Mouse (Mus musculus): ENCODE results near the gene Uap1l1. TPM values are rescaled to one million over a fixed set of nuclear protein-coding genes. Genes with fewer than 3 reads are reported as not detected.

The Uap1l1 gene
- polyA plus RNA-seq, 1 experiment = 1.7 TPM

GRCm38 (mm10) chr2:25310180-25310579, 55.3 kb downstream of the Uap1l1 start:
- Histone ChIP-seq H3K36me3 (ENCODE audit: control insufficient read depth, insufficient read depth, low read length) (no peaks in the 10 kb centered on the region), H3K27me3 (ENCODE audit: control insufficient read depth, insufficient read depth, low read length) (no peaks in the 10 kb centered on the region; the same call in 1 of the 2 replicates), H3K4me1 (ENCODE audit: control insufficient read depth, insufficient read depth, low read length) (peaks cover 6% of the 10 kb centered on the region), H3K27ac (ENCODE audit: control insufficient read depth, insufficient read depth, low read depth, low read length) (no peak overlapping the region), H3K4me3 (ENCODE audit: control insufficient read depth, low read depth, low read length) (no peak overlapping the region)
- TF ChIP-seq POLR2A (IDR thresholded peaks at IDR 0.05; ENCODE audit: control insufficient read depth, low read depth, low read length) (no peak), CTCF (IDR thresholded peaks at IDR 0.05; ENCODE audit: control insufficient read depth, insufficient read depth, insufficient replicate concordance, low read depth, low read length) (no peak)

Other genes starting within 250 kb of the Uap1l1 start
- gene Nrarp, start 184.9 kb downstream of the Uap1l1 start, polyA plus RNA-seq (2012; rRNA removed) = 3.8 and 4.0 TPM in 2 replicates
- gene Tor4a, start 168.8 kb downstream of the Uap1l1 start, polyA plus RNA-seq (2012; rRNA removed) = 0.98 and 1.3 TPM in 2 replicates
- 20.7 and 24.9 TPM in 2 replicates for gene Nelfb, start 154.2 kb downstream of the Uap1l1 start, polyA plus RNA-seq (2012; rRNA removed)
- 244 and 247 TPM in 2 replicates for gene Stpg3, start 151.0 kb downstream of the Uap1l1 start, polyA plus RNA-seq (2012; rRNA removed)
- gene Fam166a, start 146.9 kb downstream of the Uap1l1 start, polyA plus RNA-seq (2012; rRNA removed) = 552 and 576 TPM in 2 replicates
- 2,564 and 2,638 TPM in 2 replicates for gene Tubb4b, start 141.0 kb downstream of the Uap1l1 start, polyA plus RNA-seq (2012; rRNA removed)
- gene Slc34a3, start 131.3 kb downstream of the Uap1l1 start, polyA plus RNA-seq (2012; rRNA removed) = 0.48 and 0.55 TPM in 2 replicates
- gene Rnf224, start 128.9 kb downstream of the Uap1l1 start, polyA plus RNA-seq (2012; rRNA removed) = 0.05 TPM in 1 of 2 replicates, not detected in the other
- gene Rnf208, start 123.4 kb downstream of the Uap1l1 start, polyA plus RNA-seq (2012; rRNA removed) = 7.4 and 8.1 TPM in 2 replicates
- 0.12 and 0.31 TPM in 2 replicates for gene Cysrt1, start 123.2 kb downstream of the Uap1l1 start, polyA plus RNA-seq (2012; rRNA removed)
- 7.0 and 7.9 TPM in 2 replicates for gene AL732309.1, start 118.8 kb downstream of the Uap1l1 start, polyA plus RNA-seq (2012; rRNA removed)
- gene Tmem203, start 110.2 kb downstream of the Uap1l1 start, polyA plus RNA-seq (2012; rRNA removed) = 63.3 and 69.3 TPM in 2 replicates
- gene Tprn, start 103.1 kb downstream of the Uap1l1 start, polyA plus RNA-seq (2012; rRNA removed) = 357 and 363 TPM in 2 replicates
- 54.9 and 64.2 TPM in 2 replicates for gene Ssna1, start 93.2 kb downstream of the Uap1l1 start, polyA plus RNA-seq (2012; rRNA removed)
- gene Anapc2, start 93.2 kb downstream of the Uap1l1 start, polyA plus RNA-seq (2012; rRNA removed) = 29.3 and 32.3 TPM in 2 replicates
- 830 and 870 TPM in 2 replicates for gene Tmem210, start 77.5 kb downstream of the Uap1l1 start, polyA plus RNA-seq (2012; rRNA removed)
- gene Lrrc26, start 75.8 kb downstream of the Uap1l1 start, polyA plus RNA-seq (2012; rRNA removed) = 3.5 and 4.3 TPM in 2 replicates
- 0.38 and 0.75 TPM in 2 replicates for gene Grin1, start 46.5 kb downstream of the Uap1l1 start, polyA plus RNA-seq (2012; rRNA removed)
- 25.4 and 29.3 TPM in 2 replicates for gene Man1b1, start 33.3 kb downstream of the Uap1l1 start, polyA plus RNA-seq (2012; rRNA removed)
- 4.0 and 5.0 TPM in 2 replicates for gene Dpp7, start 9.3 kb downstream of the Uap1l1 start, polyA plus RNA-seq (2012; rRNA removed)
- gene Sapcd2, start 6.6 kb upstream of the Uap1l1 start, polyA plus RNA-seq (2012; rRNA removed) = 1.1 and 1.3 TPM in 2 replicates
- gene Entpd2, start 30.2 kb upstream of the Uap1l1 start, polyA plus RNA-seq (2012; rRNA removed) = 6.2 and 6.5 TPM in 2 replicates
- 13.6 and 15.9 TPM in 2 replicates for gene Npdc1, start 33.7 kb upstream of the Uap1l1 start, polyA plus RNA-seq (2012; rRNA removed)
- 0.10 TPM in 1 of 2 replicates, not detected in the other for gene Fut7, start 57.6 kb upstream of the Uap1l1 start, polyA plus RNA-seq (2012; rRNA removed)
- 17.3 and 18.3 TPM in 2 replicates for gene Abca2, start 63.0 kb upstream of the Uap1l1 start, polyA plus RNA-seq (2012; rRNA removed)
- 0.78 and 11.8 TPM in 2 replicates for gene Clic3, start 91.2 kb upstream of the Uap1l1 start, polyA plus RNA-seq (2012; rRNA removed)
- 34.3 and 35.8 TPM in 2 replicates for gene Paxx, start 95.4 kb upstream of the Uap1l1 start, polyA plus RNA-seq (2012; rRNA removed)
- gene Ptgds, start 104.4 kb upstream of the Uap1l1 start, polyA plus RNA-seq (2012; rRNA removed) = 311 and 369 TPM in 2 replicates
- 5.7 TPM in 1 of 2 replicates, not detected in the other for gene Lcn12, start 128.2 kb upstream of the Uap1l1 start, polyA plus RNA-seq (2012; rRNA removed)
- 137 and 166 TPM in 2 replicates for gene Fbxw5, start 135.1 kb upstream of the Uap1l1 start, polyA plus RNA-seq (2012; rRNA removed)
- gene C8g, start 136.0 kb upstream of the Uap1l1 start, polyA plus RNA-seq (2012; rRNA removed) = 58.4 and 70.5 TPM in 2 replicates
- 12.2 and 12.7 TPM in 2 replicates for gene Traf2, start 181.3 kb upstream of the Uap1l1 start, polyA plus RNA-seq (2012; rRNA removed)
- gene Edf1, start 192.2 kb upstream of the Uap1l1 start, polyA plus RNA-seq (2012; rRNA removed) = 170 and 227 TPM in 2 replicates
- 1.7 and 8.5 TPM in 2 replicates for gene Mamdc4, start 209.2 kb upstream of the Uap1l1 start, polyA plus RNA-seq (2012; rRNA removed)
- gene Phpt1, start 209.5 kb upstream of the Uap1l1 start, polyA plus RNA-seq (2012; rRNA removed) = 102 and 112 TPM in 2 replicates
- gene Ajm1, start 216.1 kb upstream of the Uap1l1 start, polyA plus RNA-seq (2012; rRNA removed) = 0.11 and 0.19 TPM in 2 replicates
- 40.9 and 46.2 TPM in 2 replicates for gene Rabl6, start 242.8 kb upstream of the Uap1l1 start, polyA plus RNA-seq (2012; rRNA removed)

Measured in testis, adult 2 months (tissue).